Mouse (Mus musculus): Measurements from ENCODE around the gene Saysd1. TPM values are rescaled to one million over a fixed set of nuclear protein-coding genes. Genes with fewer than 3 reads are reported as not detected.

The Saysd1 gene
- polyA plus RNA-seq, 1 experiment from 2014 or later: 13.4 TPM

DNA sequence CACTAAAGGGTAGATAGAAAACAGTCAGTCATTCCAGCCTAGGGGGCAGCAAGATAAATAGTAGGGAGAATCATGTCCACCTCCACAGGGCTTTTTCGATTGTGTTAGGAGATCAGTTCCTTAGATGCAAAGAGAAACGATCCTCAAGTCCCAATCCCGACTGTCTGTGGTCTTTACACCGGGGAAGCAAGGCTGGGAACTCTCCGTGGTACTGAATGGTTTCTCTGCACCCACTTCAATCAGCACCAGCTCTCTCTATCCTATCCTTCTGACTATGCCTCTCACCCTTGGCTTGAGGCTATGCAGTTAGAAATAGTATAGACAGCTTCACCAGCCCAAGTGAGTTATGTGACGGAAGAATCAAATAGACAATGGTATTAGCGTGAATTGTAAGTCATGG lies 44.8 kb downstream of the Saysd1 start:
- 18% methylated on average over 7 of the region's 7 CpGs for WGBS
- H3K27ac ChIP-seq (ENCODE audit: low read length): no peak overlapping the region
- no peaks in the 10 kb centered on the region for H3K4me1 ChIP-seq (ENCODE audit: insufficient read depth, low read length)
- H3K4me3 ChIP-seq (ENCODE audit: low read length): no peak overlapping the region
- no peak overlapping the region for H3K9ac ChIP-seq (replicated peaks; ENCODE audit: low read length)
- no peak overlapping the region for H3K4me2 ChIP-seq (replicated peaks; ENCODE audit: low read depth, low read length)
- H3K36me3 ChIP-seq (ENCODE audit: insufficient read depth, low read length): no peaks in the 10 kb centered on the region
- no peak for ATAC-seq (ENCODE audit: low FRiP score, low TSS enrichment)
- no peaks in the 10 kb centered on the region for H3K27me3 ChIP-seq (ENCODE audit: insufficient read depth, low read length)
- no peaks in the 10 kb centered on the region for H3K9me3 ChIP-seq (ENCODE audit: low read length)

- ATAC-seq (ENCODE audit: low FRiP score, low TSS enrichment): no peak
These were observed 54.0 kb downstream of the Saysd1 start for GRCm38 (mm10) chr14:20084335-20084734.

GRCm38 (mm10) chr14:20082536-20083325 lies 55.6 kb downstream of the Saysd1 start:
- ATAC-seq (ENCODE audit: low FRiP score, low TSS enrichment): peak; percentile 99
- Histone ChIP-seq H3K4me2 (replicated peaks; ENCODE audit: low read depth, low read length) (peak overlapping the region; percentile 84), H3K9me3 (ENCODE audit: low read length) (no peaks in the 10 kb centered on the region), H3K9ac (replicated peaks; ENCODE audit: low read length) (peak overlapping the region; percentile 88), H3K4me1 (ENCODE audit: insufficient read depth, low read length) (peaks cover 23% of the 10 kb centered on the region), H3K4me3 (ENCODE audit: low read length) (peak overlapping the region; percentile 67), H3K27me3 (ENCODE audit: insufficient read depth, low read length) (no peaks in the 10 kb centered on the region), H3K27ac (ENCODE audit: low read length) (peak overlapping the region; percentile 99), H3K36me3 (ENCODE audit: insufficient read depth, low read length) (no peaks in the 10 kb centered on the region)
- WGBS: under 1% methylated on average over 56 of the region's 56 CpGs

More at GRCm38 (mm10) chr14:20084335-20084734, 54.0 kb downstream of the Saysd1 start:
- H3K27me3 ChIP-seq (ENCODE audit: insufficient read depth, low read length): no peaks in the 10 kb centered on the region
- H3K27ac ChIP-seq (ENCODE audit: low read length): no peak overlapping the region
- H3K4me2 ChIP-seq (replicated peaks; ENCODE audit: low read depth, low read length): no peak overlapping the region
- no peak overlapping the region for H3K4me3 ChIP-seq (ENCODE audit: low read length)
- H3K9ac ChIP-seq (replicated peaks; ENCODE audit: low read length): no peak overlapping the region
- no peaks in the 10 kb centered on the region for H3K9me3 ChIP-seq (ENCODE audit: low read length)
- no peaks in the 10 kb centered on the region for H3K36me3 ChIP-seq (ENCODE audit: insufficient read depth, low read length)
- peaks cover 23% of the 10 kb centered on the region for H3K4me1 ChIP-seq (ENCODE audit: insufficient read depth, low read length)

- peak overlapping the region; percentile 99 for H3K27ac ChIP-seq (ENCODE audit: low read length)
- H3K4me3 ChIP-seq (ENCODE audit: low read length): peak overlapping the region; percentile 67
- no peaks in the 10 kb centered on the region for H3K36me3 ChIP-seq (ENCODE audit: insufficient read depth, low read length)
- 64% methylated on average over 5 of the region's 5 CpGs for WGBS
- H3K27me3 ChIP-seq (ENCODE audit: insufficient read depth, low read length): no peaks in the 10 kb centered on the region
- no peaks in the 10 kb centered on the region for H3K9me3 ChIP-seq (ENCODE audit: low read length)
- H3K4me1 ChIP-seq (ENCODE audit: insufficient read depth, low read length): peaks cover 23% of the 10 kb centered on the region
- H3K4me2 ChIP-seq (replicated peaks; ENCODE audit: low read depth, low read length): peak overlapping the region; percentile 84
- no peak for ATAC-seq (ENCODE audit: low FRiP score, low TSS enrichment)
- H3K9ac ChIP-seq (replicated peaks; ENCODE audit: low read length): peak overlapping the region; percentile 88
These were observed 56.3 kb downstream of the Saysd1 start for GRCm38 (mm10) chr14:20081937-20082533.

DNA sequence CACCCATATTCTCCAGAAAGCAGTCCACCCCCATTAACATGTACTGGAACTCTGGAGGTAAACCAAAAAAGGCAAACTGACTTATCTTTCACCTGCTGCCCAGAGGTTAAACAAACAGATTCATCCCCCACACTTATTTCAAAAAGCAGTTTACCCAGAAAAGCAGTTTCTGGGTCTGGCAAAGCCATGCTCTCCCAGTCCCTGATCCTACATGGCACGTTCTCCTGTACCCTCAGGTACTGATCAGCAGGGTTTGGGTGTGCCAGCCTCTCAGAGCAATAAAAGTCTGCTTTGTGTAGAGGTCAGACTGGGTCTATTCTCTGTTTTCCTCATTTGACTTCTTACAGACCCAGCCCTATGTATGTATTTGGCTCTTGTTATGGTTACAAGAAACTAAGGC lies 57.2 kb downstream of the Saysd1 start:
- H3K4me2 ChIP-seq (replicated peaks; ENCODE audit: low read depth, low read length): no peak overlapping the region
- no peak overlapping the region for H3K27ac ChIP-seq (ENCODE audit: low read length)
- H3K4me3 ChIP-seq (ENCODE audit: low read length): no peak overlapping the region
- no peaks in the 10 kb centered on the region for H3K9me3 ChIP-seq (ENCODE audit: low read length)
- H3K27me3 ChIP-seq (ENCODE audit: insufficient read depth, low read length): no peaks in the 10 kb centered on the region
- peaks cover 23% of the 10 kb centered on the region for H3K4me1 ChIP-seq (ENCODE audit: insufficient read depth, low read length)
- no peaks in the 10 kb centered on the region for H3K36me3 ChIP-seq (ENCODE audit: insufficient read depth, low read length)
- WGBS: 75% methylated on average over 1 of the region's 1 CpGs
- no peak for ATAC-seq (ENCODE audit: low FRiP score, low TSS enrichment)
- 0 out of 2 replicates have a peak overlapping the region, but pooled peaks have one; percentile 17 for H3K9ac ChIP-seq (replicated peaks; ENCODE audit: low read length)

DNA sequence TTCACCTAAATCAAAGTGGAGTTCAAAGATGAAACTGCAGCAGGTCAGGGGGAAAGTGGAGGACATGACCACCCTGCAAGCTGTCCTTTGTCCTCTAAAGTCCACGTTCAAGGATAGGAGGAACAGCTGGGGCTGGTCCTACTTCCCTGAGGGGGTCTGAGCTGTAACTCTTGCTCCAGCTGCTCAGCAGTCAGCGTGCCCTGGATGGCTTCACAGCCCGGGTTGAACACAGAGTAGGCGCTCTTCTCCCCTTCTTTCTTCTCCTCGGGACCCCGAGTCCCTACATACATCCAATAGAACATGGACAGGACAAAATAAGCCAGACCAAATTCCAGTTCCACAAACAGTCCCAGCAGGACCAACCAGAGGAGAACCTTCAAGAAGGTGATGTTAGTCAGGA lies 61.2 kb downstream of the Saysd1 start:
- H3K4me2 ChIP-seq (replicated peaks; ENCODE audit: low read depth, low read length): no peak overlapping the region
- no peak overlapping the region for H3K4me3 ChIP-seq (ENCODE audit: low read length)
- no peaks in the 10 kb centered on the region for H3K9me3 ChIP-seq (ENCODE audit: low read length)
- no peak overlapping the region for H3K27ac ChIP-seq (ENCODE audit: low read length)
- peak; percentile 62 for ATAC-seq (ENCODE audit: low FRiP score, low TSS enrichment)
- H3K36me3 ChIP-seq (ENCODE audit: insufficient read depth, low read length): no peaks in the 10 kb centered on the region
- peaks cover 15% of the 10 kb centered on the region for H3K4me1 ChIP-seq (ENCODE audit: insufficient read depth, low read length)
- H3K27me3 ChIP-seq (ENCODE audit: insufficient read depth, low read length): no peaks in the 10 kb centered on the region
- no peak overlapping the region for H3K9ac ChIP-seq (replicated peaks; ENCODE audit: low read length)
- WGBS: 75% methylated on average over 6 of the region's 6 CpGs

- H3K27ac ChIP-seq (ENCODE audit: low read length): no peak overlapping the region
- H3K4me1 ChIP-seq (ENCODE audit: insufficient read depth, low read length): no peaks in the 10 kb centered on the region
- H3K27me3 ChIP-seq (ENCODE audit: insufficient read depth, low read length): no peaks in the 10 kb centered on the region
- H3K4me2 ChIP-seq (replicated peaks; ENCODE audit: low read depth, low read length): no peak overlapping the region
- WGBS: 81% methylated on average over 7 of the region's 7 CpGs
- H3K9ac ChIP-seq (replicated peaks; ENCODE audit: low read length): no peak overlapping the region
- no peaks in the 10 kb centered on the region for H3K36me3 ChIP-seq (ENCODE audit: insufficient read depth, low read length)
- H3K4me3 ChIP-seq (ENCODE audit: low read length): no peak overlapping the region
- no peak for ATAC-seq (ENCODE audit: low FRiP score, low TSS enrichment)
- no peaks in the 10 kb centered on the region for H3K9me3 ChIP-seq (ENCODE audit: low read length)
These were observed 62.8 kb downstream of the Saysd1 start for GRCm38 (mm10) chr14:20075544-20075943.

DNA sequence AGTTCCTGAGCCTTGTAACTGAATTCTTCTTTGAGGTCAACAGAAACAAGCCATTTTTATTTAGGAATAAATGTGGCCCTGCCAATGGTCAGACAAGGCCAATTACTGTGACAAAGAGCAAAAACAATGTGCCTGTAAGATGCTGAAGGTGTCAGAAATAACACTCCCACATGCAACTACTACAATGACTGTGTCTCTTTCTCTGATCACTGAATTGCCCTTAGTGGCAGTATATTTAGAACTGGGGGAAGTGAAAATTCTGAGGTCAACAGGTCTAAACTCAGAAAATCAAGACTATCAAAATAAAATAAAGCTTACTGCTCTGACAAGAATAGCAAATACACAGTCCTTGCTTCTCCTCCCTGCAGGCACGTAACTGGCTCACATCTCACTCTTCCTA lies 63.6 kb downstream of the Saysd1 start:
- no peak overlapping the region for H3K27ac ChIP-seq (ENCODE audit: low read length)
- no peak overlapping the region for H3K4me3 ChIP-seq (ENCODE audit: low read length)
- H3K9ac ChIP-seq (replicated peaks; ENCODE audit: low read length): no peak overlapping the region
- H3K4me1 ChIP-seq (ENCODE audit: insufficient read depth, low read length): no peaks in the 10 kb centered on the region
- WGBS: 39% methylated on average over 1 of the region's 1 CpGs
- H3K4me2 ChIP-seq (replicated peaks; ENCODE audit: low read depth, low read length): no peak overlapping the region
- H3K27me3 ChIP-seq (ENCODE audit: insufficient read depth, low read length): no peaks in the 10 kb centered on the region
- no peaks in the 10 kb centered on the region for H3K9me3 ChIP-seq (ENCODE audit: low read length)
- no peak for ATAC-seq (ENCODE audit: low FRiP score, low TSS enrichment)
- H3K36me3 ChIP-seq (ENCODE audit: insufficient read depth, low read length): no peaks in the 10 kb centered on the region

GRCm38 (mm10) chr14:20070629-20071028 lies 67.7 kb downstream of the Saysd1 start:
- Histone ChIP-seq H3K4me2 (replicated peaks; ENCODE audit: low read depth, low read length) (no peak overlapping the region), H3K4me3 (ENCODE audit: low read length) (no peak overlapping the region), H3K27me3 (ENCODE audit: insufficient read depth, low read length) (no peaks in the 10 kb centered on the region), H3K9me3 (ENCODE audit: low read length) (no peaks in the 10 kb centered on the region), H3K27ac (ENCODE audit: low read length) (no peak overlapping the region), H3K4me1 (ENCODE audit: insufficient read depth, low read length) (no peaks in the 10 kb centered on the region), H3K36me3 (ENCODE audit: insufficient read depth, low read length) (no peaks in the 10 kb centered on the region), H3K9ac (replicated peaks; ENCODE audit: low read length) (no peak overlapping the region)
- ATAC-seq (ENCODE audit: low FRiP score, low TSS enrichment): 0 out of 2 replicates have a peak, but pooled peaks have one; percentile 75

- H3K36me3 ChIP-seq (ENCODE audit: insufficient read depth, low read length): no peaks in the 10 kb centered on the region
- H3K4me3 ChIP-seq (ENCODE audit: low read length): no peak overlapping the region
- H3K9me3 ChIP-seq (ENCODE audit: low read length): no peaks in the 10 kb centered on the region
- H3K4me1 ChIP-seq (ENCODE audit: insufficient read depth, low read length): no peaks in the 10 kb centered on the region
- no peak overlapping the region for H3K27ac ChIP-seq (ENCODE audit: low read length)
- 91% methylated on average over 2 of the region's 2 CpGs for WGBS
- H3K4me2 ChIP-seq (replicated peaks; ENCODE audit: low read depth, low read length): no peak overlapping the region
- H3K27me3 ChIP-seq (ENCODE audit: insufficient read depth, low read length): no peaks in the 10 kb centered on the region
- no peak overlapping the region for H3K9ac ChIP-seq (replicated peaks; ENCODE audit: low read length)
- no peak for ATAC-seq (ENCODE audit: low FRiP score, low TSS enrichment)
These were observed 70.0 kb downstream of the Saysd1 start for GRCm38 (mm10) chr14:20068365-20068764.

Data from kidney, embryonic 16.5 days (tissue).